Mouse (Mus musculus): ENCODE results near the gene Arf5.

The Arf5 gene

DNA sequence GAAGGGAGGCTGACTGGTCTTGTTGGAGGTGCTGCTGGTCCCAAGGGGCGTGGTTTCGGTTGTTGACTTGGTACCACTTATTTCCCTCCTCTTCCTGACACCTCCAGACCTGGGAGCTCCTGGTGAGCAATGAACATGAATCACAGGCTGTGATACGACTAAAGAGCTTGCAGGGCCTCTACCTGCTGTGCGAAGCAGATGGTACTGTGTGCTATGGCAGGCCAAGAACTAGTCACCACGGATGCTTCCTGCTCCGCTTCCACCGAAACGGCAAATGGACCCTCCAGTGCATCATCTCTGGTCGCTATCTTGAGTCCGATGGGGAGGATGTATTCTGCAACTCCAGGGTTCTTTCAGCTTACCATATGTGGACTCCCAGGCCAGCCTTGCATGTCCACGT is 6.5 kb downstream of the Arf5 start:
- peak; percentile 52 to 58 for DNase-seq

DNA sequence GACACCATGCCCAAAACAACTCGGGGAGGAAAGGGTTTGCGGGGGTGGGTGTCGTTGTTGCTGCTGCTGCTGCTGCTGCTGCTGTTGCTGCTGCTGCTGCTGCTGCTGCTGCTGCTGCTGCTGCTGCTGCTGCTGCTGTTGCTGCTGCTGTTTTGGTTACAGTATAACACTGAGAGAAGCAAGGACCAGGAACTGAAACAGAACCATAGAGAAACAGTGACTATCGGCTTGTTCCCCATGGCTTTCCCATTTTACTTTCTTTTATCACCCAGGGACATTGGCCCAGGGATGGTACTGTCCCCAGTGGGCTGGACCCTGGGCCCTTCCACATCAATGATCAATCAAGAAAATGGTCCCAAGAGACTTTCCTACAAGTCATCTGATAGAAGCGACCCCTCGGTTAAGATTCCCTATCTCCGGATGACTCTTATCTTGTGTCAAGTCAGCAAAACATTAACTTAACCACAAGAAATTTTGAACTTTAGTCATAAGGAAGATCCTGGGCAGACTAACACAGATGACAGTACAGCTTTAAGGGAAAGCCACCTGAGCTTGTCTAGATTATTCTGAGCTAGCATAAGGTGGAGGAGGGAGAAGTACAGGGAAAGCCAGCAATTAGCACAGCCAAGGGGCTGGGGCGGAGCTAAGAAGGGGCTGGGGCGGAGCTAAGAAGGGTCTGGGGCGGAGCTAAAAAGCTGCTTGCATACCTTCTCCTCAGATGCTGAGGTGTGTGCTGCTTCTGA is 7.6 kb downstream of the Arf5 start:
- DNase-seq = no peak

DNA sequence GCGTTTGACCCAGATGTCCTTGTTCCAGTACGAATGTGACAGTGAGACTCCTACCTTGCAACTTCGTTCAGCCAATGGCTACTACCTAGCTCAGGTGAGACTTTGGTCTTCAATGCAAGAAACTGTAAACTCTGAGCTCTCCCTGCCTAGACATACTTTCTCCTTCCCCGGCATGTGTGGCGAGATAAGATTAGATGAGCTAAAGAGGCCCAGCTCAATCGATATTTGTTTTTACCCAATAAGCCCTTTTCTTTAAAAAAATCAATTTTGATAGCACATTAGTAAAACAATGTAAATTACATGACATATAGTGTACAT is 8.1 kb downstream of the Arf5 start:
- DNase-seq = no peak

DNA sequence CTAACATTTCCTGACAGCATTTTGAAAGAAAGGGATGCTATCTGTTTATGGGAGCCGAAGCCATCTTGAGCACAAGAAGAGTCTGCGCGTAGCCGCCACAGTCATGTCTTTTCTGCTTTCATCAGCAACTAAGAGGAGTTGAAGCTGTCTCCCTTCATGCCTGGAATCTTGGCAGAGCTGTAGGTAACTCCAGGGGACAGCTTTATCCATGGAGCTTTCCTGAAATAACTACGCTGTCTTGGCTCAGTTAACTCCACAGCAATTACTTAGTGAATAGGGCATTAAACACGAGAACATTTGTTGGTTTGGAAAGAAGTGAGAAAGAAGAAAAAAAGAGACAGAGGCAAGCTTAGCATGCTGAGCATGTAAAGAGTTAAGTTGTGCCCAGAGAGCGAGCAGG is 24.6 kb downstream of the Arf5 start:
- no peak for DNase-seq

DNA sequence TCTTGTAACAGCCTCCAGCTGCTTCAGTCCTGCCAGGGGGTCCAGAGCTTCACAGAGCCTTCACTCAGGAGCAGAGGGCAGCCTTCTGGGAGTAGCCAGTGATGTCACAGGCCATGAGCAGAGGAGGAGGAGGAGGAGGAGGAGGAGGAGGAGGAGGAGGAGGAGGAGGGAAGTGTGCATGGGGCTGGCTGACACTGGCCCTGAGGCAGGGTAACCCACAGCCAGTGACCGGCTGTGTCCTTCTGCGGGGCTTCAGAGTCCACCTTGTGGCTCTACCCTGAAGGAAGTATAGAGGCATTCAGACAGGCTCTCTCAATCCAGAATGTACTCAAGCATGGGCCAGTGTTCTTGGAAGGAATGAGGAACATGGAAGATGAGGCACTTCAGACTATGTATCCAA is 25.9 kb downstream of the Arf5 start, which contains the start of gene Pax4:
TSS of gene Pax4 (minus strand) at position 101 of the 400 bp plus-strand sequence.
- no peak for DNase-seq

DNA sequence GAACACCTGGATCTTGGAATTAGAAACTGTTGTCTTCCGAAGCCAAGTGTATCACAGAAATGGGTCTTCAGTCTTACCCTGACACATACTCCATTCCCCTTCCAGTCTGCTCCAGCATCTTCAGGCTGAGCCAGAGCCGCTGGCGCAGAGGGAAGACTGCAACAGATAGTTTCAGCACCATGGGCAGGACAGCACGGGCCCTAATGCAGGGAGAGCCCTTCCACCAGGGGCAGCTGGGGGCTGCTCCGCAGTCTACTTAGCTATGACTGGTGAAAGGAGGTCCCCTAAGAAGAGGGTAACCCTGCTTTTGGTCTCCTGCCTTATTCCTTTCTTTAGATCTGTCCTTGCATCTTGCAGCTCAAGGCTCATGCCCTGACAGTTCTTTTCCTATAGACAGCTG is 27.1 kb downstream of the Arf5 start:
- no peak for DNase-seq

DNA sequence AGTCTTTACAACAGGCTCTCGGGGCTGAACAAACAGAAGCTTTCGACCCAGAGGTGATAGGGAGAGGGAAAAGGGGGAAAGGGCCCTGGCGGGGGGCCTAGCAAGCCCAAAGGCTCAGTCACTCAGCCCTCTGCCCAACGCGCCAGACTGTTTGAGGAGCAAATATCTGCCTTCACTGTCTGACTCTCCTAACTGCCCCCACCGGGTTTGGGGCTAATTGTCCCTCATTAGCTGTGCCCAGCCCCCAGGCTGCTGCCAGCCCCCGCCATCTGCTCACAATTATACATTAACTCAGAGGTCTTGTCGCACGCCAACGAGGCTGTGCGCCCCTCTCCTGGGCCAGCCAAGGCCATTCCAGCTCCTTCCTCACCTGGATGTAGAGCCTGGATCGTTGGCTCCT is 27.6 kb downstream of the Arf5 start:
- no peak for DNase-seq

DNA sequence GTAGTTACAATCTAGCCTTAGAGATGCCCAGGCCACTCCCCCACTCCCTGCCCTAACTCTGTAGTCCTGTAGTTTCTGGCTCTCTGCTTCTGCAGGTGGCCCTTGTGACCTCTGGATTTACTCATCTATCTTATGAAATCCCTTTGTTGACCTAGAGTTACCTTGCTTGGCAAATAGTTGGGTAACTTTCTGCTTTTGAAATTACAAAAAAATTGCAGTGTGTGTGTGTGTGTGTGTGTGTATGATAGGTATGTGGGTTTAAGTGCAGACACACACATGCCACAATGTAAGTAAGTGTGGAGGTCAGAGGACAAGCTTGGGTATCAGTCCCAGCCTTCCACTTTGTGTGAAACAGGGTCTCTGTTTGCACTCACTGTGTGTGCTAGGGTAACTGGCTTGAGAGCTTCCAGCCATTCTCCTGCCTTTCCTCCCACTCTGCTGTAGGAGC is 35.9 kb downstream of the Arf5 start:
- no peak for DNase-seq

DNA sequence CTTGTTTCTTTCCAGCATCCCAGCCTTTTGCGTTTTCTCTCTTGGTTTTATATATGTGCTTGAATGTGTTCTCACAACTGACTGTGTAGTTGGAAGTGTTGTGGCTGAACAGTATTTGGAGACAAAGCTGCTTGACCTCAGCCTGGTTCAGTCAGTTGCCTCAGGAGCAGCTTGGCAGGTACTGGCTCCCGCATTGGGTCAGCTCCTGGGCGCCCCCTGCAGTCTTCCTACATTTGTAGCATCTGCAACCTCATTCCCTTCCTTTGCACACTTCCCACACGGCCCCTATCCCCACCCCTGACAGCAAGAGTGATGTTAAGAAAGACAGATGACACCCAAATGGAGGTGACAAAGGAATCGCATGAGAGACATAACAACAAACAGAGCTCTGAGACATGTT is 37.2 kb downstream of the Arf5 start:
- DNase-seq = peak; percentile 84 to 89

DNA sequence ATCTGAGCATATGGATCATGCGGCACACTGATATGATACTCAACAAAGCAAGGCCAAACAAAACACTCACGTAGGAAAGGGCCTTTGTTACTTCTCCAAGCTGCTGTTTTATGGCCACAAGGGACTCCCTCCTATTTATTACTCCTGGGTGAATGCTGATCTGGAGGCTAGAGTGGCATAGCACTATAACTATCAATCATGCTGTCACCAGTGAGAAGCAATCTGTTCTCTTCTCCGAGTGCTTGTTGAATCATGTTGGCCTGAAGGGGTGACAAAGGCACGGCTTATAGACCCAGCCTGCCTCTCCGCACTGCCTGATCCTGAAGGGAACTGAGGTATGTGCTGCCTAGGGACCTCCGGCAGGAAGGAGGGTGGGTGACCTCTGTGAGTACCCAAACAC is 41.3 kb downstream of the Arf5 start:
- no peak for DNase-seq

DNA sequence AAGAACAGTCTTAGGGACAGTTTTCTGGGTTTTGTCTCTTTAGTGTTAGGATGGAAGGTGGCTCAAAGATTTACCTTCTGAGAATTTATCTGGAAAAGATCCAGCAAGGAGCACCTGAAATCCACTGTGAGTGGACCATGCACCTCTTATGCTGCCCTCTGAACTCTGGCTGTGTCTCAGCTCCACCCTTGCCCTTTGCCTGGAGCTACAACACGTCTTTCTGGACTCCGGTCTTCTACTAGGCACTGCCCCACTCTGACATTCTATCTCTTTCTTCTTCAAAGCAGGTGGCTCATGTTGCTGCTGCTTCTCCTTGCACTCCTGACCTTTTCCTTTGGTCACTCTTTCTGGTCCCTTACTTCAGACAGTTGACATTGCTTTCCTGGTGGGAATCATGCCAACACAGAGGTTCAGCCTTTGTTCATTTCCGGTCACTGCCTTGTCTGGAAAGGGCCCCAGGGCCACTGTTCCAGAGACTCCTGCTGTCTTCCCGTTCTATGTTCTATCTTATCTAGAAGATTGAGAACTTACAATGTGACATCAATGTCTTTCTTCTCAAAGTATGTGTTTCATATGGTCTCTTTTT is 46.8 kb downstream of the Arf5 start:
- DNase-seq = no peak

DNA sequence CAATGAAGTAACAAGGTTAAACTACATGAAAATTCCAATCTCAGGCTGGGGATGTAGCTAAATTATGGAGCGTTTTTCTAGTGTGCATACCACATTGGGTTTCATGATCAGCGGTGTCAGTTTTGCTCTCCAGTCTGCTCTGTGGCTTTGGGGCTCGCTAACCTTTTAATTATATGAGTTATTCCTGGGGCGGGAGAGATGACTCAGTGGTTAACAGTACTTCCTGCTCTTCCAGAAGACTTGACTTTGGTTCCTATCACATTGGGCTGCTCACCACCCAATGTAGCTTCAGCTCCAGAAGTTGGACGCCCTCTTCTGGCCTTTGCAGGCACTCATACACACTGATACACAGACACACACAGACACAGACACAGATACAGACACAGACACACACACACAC is 47.3 kb downstream of the Arf5 start:
- DNase-seq = no peak

DNA sequence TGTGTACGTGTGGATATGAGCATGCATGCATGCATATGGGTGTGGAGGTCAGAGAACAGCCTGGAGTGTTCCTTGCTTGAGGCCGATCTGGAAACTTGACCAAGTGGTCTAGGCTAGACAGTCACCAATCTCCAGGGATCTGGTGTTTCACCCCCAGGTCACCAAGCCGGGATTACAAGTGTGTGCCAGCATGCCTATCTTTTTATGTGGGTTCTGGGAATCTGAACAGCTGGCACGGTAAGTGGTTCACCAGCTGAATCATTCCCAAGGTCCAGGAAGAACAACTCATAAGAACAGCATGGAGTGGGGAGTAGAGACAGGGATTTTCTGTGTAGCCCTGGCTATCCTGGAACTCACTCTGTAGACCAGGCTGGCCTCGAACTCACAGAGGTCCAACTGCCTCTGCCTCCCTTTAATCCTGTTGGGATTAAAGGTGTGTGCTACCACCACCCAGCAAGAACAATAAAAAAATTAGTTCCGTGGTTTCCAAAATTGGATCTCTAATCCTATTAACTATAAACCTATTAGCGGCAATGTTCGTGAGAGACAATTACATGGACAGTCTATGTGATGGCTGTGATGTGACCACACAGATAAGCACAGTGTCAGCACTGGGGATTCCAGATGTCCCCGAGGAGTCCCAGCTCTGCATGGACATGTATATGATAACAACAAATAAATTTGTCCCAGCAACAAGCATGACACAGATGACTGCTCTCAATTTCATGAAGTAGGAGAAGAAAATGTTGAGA is 48.1 kb downstream of the Arf5 start:
- no peak for DNase-seq

DNA sequence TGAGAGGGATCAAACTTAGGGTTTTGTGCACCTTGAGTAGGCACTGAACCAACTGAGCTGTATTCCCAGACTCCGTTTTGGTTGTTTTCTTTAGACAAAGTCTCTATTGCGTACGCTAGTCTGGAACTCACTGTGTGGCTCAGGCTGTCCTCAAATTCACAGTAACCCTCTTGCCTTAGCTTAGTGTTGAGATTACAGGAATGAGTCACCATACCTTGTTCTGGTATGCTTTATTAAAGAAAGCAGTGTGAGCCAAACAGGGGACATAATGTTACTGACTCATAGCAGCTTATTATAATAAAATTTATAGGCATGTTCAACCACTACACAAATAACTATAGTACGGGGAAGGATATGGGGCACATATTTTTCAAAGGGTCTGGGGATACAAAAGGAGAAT is 50.9 kb downstream of the Arf5 start:
- DNase-seq = no peak

DNA sequence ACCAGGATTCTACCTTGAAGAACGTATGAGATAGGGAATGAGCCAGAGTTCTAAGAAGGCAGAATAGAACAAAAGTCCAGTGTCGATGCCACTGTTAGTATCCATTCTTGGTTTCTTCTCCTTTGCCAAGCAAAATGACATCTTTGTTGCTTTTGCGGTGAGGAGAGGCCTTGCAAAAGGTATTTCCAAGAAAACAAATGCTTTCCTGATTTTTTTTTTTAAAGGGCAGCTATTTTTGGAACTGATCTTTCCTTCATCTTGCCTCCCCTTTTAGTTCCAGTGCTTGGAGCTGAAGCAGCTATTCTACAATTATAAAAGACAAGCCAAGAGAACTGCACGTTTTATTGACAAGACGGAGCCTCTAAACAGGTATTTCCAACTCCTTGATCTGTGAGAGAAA is 51.5 kb downstream of the Arf5 start, which contains the start of gene Snd1:
TSS of gene Snd1 (plus strand) at position 301 of the 400 bp plus-strand sequence.
- no peak for DNase-seq
